Mouse (Mus musculus): ENCODE results near the gene Nfe2.

GRCm38 (mm10) chr15:103264794-103265193 is 6.6 kb upstream of the Nfe2 start:
- TF ChIP-seq CTCF (IDR thresholded peaks at IDR 0.05; ENCODE audit: low read depth) (no peak), EP300 (optimal IDR thresholded peaks at IDR 0.05) (no peak)
